Mouse (Mus musculus) bone marrow macrophage, adult 2 months (primary cell): ENCODE measurements around the gene Abca3.

Source experiments
- CTCF ChIP-seq: IDR thresholded peaks from 2 replicates; pipeline ENCODE4 v1.5.1; 2012; ENCODE audit warnings: low read depth, mild to moderate bottlenecking, low read length, moderate library complexity
- POLR2A ChIP-seq: IDR thresholded peaks from 2 replicates; pipeline ENCODE4 v1.6.1; 2012; ENCODE audit warnings: mild to moderate bottlenecking, low read depth, low read length, borderline replicate concordance

GRCm38 (mm10) chr17:24394456-24394855, 42.7 kb downstream of the Abca3 start:
- no peak for TF ChIP-seq POLR2A
- no peak for TF ChIP-seq CTCF
